Mouse (Mus musculus): ENCODE measurements at regions not wholly inside any gene's neighbourhood (a gene's known extent, or its start where the extent isn't known, plus 50 kb on each side); places are given as distances from the start of the nearest gene placed in this dataset.
A peak's percentile ranks its signal among the peaks of the same experiment; 100 is the strongest.

- Histone ChIP-seq H3K27me3 (ENCODE audit: control insufficient read depth, insufficient read depth, low read length) (no peaks in the 10 kb centered on the region), H3K9me3 (replicated peaks; ENCODE audit: control insufficient read depth, low read length) (no peaks in the 10 kb centered on the region), H3K36me3 (ENCODE audit: control insufficient read depth, insufficient read depth, low read length) (no peaks in the 10 kb centered on the region), H3K4me3 (ENCODE audit: low read depth, low read length) (no peak overlapping the region), H3K27ac (ENCODE audit: low read depth, low read length) (no peak overlapping the region), H3K4me2 (no peak overlapping the region), H3K9ac (ENCODE audit: low read depth, low read length) (no peak overlapping the region), H3K4me1 (ENCODE audit: control insufficient read depth, insufficient read depth, low read length) (no peaks in the 10 kb centered on the region)
- ATAC-seq (replicated peaks; ENCODE audit: insufficient number of reproducible peaks, low FRiP score, low TSS enrichment): no peak
- 37% methylated on average over 1 of the region's 1 CpGs for WGBS (ENCODE audit: insufficient replicate concordance)
Measured at GRCm38 (mm10) chr1:186417101-186417500, 288.7 kb downstream of the Tgfb2 start.

- Histone ChIP-seq H3K4me3 (ENCODE audit: low read depth, low read length) (no peak overlapping the region), H3K36me3 (ENCODE audit: control insufficient read depth, insufficient read depth, low read length) (no peaks in the 10 kb centered on the region), H3K27ac (ENCODE audit: low read depth, low read length) (no peak overlapping the region), H3K4me2 (no peak overlapping the region), H3K9ac (ENCODE audit: low read depth, low read length) (no peak overlapping the region), H3K27me3 (ENCODE audit: control insufficient read depth, insufficient read depth, low read length) (no peaks in the 10 kb centered on the region), H3K4me1 (ENCODE audit: control insufficient read depth, insufficient read depth, low read length) (no peaks in the 10 kb centered on the region), H3K9me3 (replicated peaks; ENCODE audit: control insufficient read depth, low read length) (no peaks in the 10 kb centered on the region)
- WGBS (ENCODE audit: insufficient replicate concordance): 81% methylated on average over 4 of the region's 4 CpGs
- ATAC-seq (replicated peaks; ENCODE audit: insufficient number of reproducible peaks, low FRiP score, low TSS enrichment): no peak
Measured at GRCm38 (mm10) chr1:186415321-186415720, 290.5 kb downstream of the Tgfb2 start.

- H3K27me3 ChIP-seq (ENCODE audit: control insufficient read depth, insufficient read depth, low read length): no peaks in the 10 kb centered on the region
- 0 out of 2 replicates have a peak, but pooled peaks cover 4% of the 10 kb centered on the region for H3K4me1 ChIP-seq (ENCODE audit: control insufficient read depth, insufficient read depth, low read length)
- no peak overlapping the region for H3K27ac ChIP-seq (ENCODE audit: low read depth, low read length)
- H3K4me3 ChIP-seq (ENCODE audit: low read depth, low read length): no peak overlapping the region
- H3K4me2 ChIP-seq: no peak overlapping the region
- no peak overlapping the region for H3K9ac ChIP-seq (ENCODE audit: low read depth, low read length)
- no peaks in the 10 kb centered on the region for H3K36me3 ChIP-seq (ENCODE audit: control insufficient read depth, insufficient read depth, low read length)
- WGBS (ENCODE audit: insufficient replicate concordance): 89% methylated on average over 6 of the region's 6 CpGs
- ATAC-seq (replicated peaks; ENCODE audit: insufficient number of reproducible peaks, low FRiP score, low TSS enrichment): no peak
- no peaks in the 10 kb centered on the region for H3K9me3 ChIP-seq (replicated peaks; ENCODE audit: control insufficient read depth, low read length)
Measured at GRCm38 (mm10) chr1:186413886-186414245, 291.9 kb downstream of the Tgfb2 start.

GRCm38 (mm10) chr1:186413064-186413885 lies 292.5 kb downstream of the Tgfb2 start:
- 79% methylated on average over 21 of the region's 21 CpGs for WGBS (ENCODE audit: insufficient replicate concordance)
- H3K9ac ChIP-seq (ENCODE audit: low read depth, low read length): no peak overlapping the region
- 0 out of 2 replicates have a peak, but pooled peaks cover 10% of the 10 kb centered on the region for H3K4me1 ChIP-seq (ENCODE audit: control insufficient read depth, insufficient read depth, low read length)
- H3K36me3 ChIP-seq (ENCODE audit: control insufficient read depth, insufficient read depth, low read length): no peaks in the 10 kb centered on the region
- no peak for ATAC-seq (replicated peaks; ENCODE audit: insufficient number of reproducible peaks, low FRiP score, low TSS enrichment)
- H3K9me3 ChIP-seq (replicated peaks; ENCODE audit: control insufficient read depth, low read length): no peaks in the 10 kb centered on the region
- no peak overlapping the region for H3K4me2 ChIP-seq
- no peak overlapping the region for H3K27ac ChIP-seq (ENCODE audit: low read depth, low read length)
- no peaks in the 10 kb centered on the region for H3K27me3 ChIP-seq (ENCODE audit: control insufficient read depth, insufficient read depth, low read length)
- no peak overlapping the region for H3K4me3 ChIP-seq (ENCODE audit: low read depth, low read length)

GRCm38 (mm10) chr1:186412296-186412695 lies 293.5 kb downstream of the Tgfb2 start:
- H3K9me3 ChIP-seq (replicated peaks; ENCODE audit: control insufficient read depth, low read length): no peaks in the 10 kb centered on the region
- no peaks in the 10 kb centered on the region for H3K27me3 ChIP-seq (ENCODE audit: control insufficient read depth, insufficient read depth, low read length)
- H3K4me3 ChIP-seq (ENCODE audit: low read depth, low read length): no peak overlapping the region
- H3K4me1 ChIP-seq (ENCODE audit: control insufficient read depth, insufficient read depth, low read length): 0 out of 2 replicates have a peak, but pooled peaks cover 11% of the 10 kb centered on the region
- H3K9ac ChIP-seq (ENCODE audit: low read depth, low read length): no peak overlapping the region
- H3K27ac ChIP-seq (ENCODE audit: low read depth, low read length): no peak overlapping the region
- 71% methylated on average over 2 of the region's 2 CpGs for WGBS (ENCODE audit: insufficient replicate concordance)
- no peak overlapping the region for H3K4me2 ChIP-seq
- no peak for ATAC-seq (replicated peaks; ENCODE audit: insufficient number of reproducible peaks, low FRiP score, low TSS enrichment)
- no peaks in the 10 kb centered on the region for H3K36me3 ChIP-seq (ENCODE audit: control insufficient read depth, insufficient read depth, low read length)

GRCm38 (mm10) chr1:186408986-186409441 lies 291.9 kb upstream of the Lyplal1 start:
- no peak for ATAC-seq (replicated peaks; ENCODE audit: insufficient number of reproducible peaks, low FRiP score, low TSS enrichment)
- 46% methylated on average over 10 of the region's 10 CpGs for WGBS (ENCODE audit: insufficient replicate concordance)
- Histone ChIP-seq H3K27ac (ENCODE audit: low read depth, low read length) (no peak overlapping the region), H3K9ac (ENCODE audit: low read depth, low read length) (no peak overlapping the region), H3K27me3 (ENCODE audit: control insufficient read depth, insufficient read depth, low read length) (no peaks in the 10 kb centered on the region), H3K9me3 (replicated peaks; ENCODE audit: control insufficient read depth, low read length) (no peaks in the 10 kb centered on the region), H3K4me3 (ENCODE audit: low read depth, low read length) (no peak overlapping the region), H3K4me1 (ENCODE audit: control insufficient read depth, insufficient read depth, low read length) (peaks cover 15% of the 10 kb centered on the region; the same call in 1 of the 2 replicates), H3K4me2 (peak overlapping the region; percentile 39), H3K36me3 (ENCODE audit: control insufficient read depth, insufficient read depth, low read length) (no peaks in the 10 kb centered on the region)

GRCm38 (mm10) chr1:186407656-186408055 lies 290.5 kb upstream of the Lyplal1 start:
- 53% methylated on average over 8 of the region's 8 CpGs for WGBS (ENCODE audit: insufficient replicate concordance)
- Histone ChIP-seq H3K4me3 (ENCODE audit: low read depth, low read length) (no peak overlapping the region), H3K4me2 (no peak overlapping the region), H3K36me3 (ENCODE audit: control insufficient read depth, insufficient read depth, low read length) (no peaks in the 10 kb centered on the region), H3K27ac (ENCODE audit: low read depth, low read length) (no peak overlapping the region), H3K9me3 (replicated peaks; ENCODE audit: control insufficient read depth, low read length) (no peaks in the 10 kb centered on the region), H3K27me3 (ENCODE audit: control insufficient read depth, insufficient read depth, low read length) (no peaks in the 10 kb centered on the region), H3K4me1 (ENCODE audit: control insufficient read depth, insufficient read depth, low read length) (peaks cover 15% of the 10 kb centered on the region; the same call in 1 of the 2 replicates), H3K9ac (ENCODE audit: low read depth, low read length) (no peak overlapping the region)
- no peak for ATAC-seq (replicated peaks; ENCODE audit: insufficient number of reproducible peaks, low FRiP score, low TSS enrichment)

- H3K27ac ChIP-seq (ENCODE audit: low read depth, low read length): no peak overlapping the region
- WGBS (ENCODE audit: insufficient replicate concordance): 36% methylated on average over 5 of the region's 5 CpGs
- no peak for ATAC-seq (replicated peaks; ENCODE audit: insufficient number of reproducible peaks, low FRiP score, low TSS enrichment)
Measured at GRCm38 (mm10) chr1:186405693-186406092, 288.6 kb upstream of the Lyplal1 start.

GRCm38 (mm10) chr1:186399762-186400161 lies 282.7 kb upstream of the Lyplal1 start:
- Histone ChIP-seq H3K4me3 (ENCODE audit: low read depth, low read length) (no peak overlapping the region), H3K27me3 (ENCODE audit: control insufficient read depth, insufficient read depth, low read length) (no peaks in the 10 kb centered on the region), H3K9ac (ENCODE audit: low read depth, low read length) (no peak overlapping the region), H3K4me2 (peak overlapping the region; percentile 14; the same call in 1 of the 2 replicates), H3K27ac (ENCODE audit: low read depth, low read length) (no peak overlapping the region), H3K9me3 (replicated peaks; ENCODE audit: control insufficient read depth, low read length) (no peaks in the 10 kb centered on the region), H3K36me3 (ENCODE audit: control insufficient read depth, insufficient read depth, low read length) (no peaks in the 10 kb centered on the region), H3K4me1 (ENCODE audit: control insufficient read depth, insufficient read depth, low read length) (peaks cover 9% of the 10 kb centered on the region; the same call in 1 of the 2 replicates)
- peak; percentile 42; the same call in 1 of the 2 replicates for ATAC-seq (replicated peaks; ENCODE audit: insufficient number of reproducible peaks, low FRiP score, low TSS enrichment)
- WGBS (ENCODE audit: insufficient replicate concordance): 12% methylated on average over 8 of the region's 8 CpGs

More at GRCm38 (mm10) chr1:186405693-186406092, 288.6 kb upstream of the Lyplal1 start:
- no peak overlapping the region for H3K9ac ChIP-seq (ENCODE audit: low read depth, low read length)
- H3K36me3 ChIP-seq (ENCODE audit: control insufficient read depth, insufficient read depth, low read length): no peaks in the 10 kb centered on the region
- H3K4me3 ChIP-seq (ENCODE audit: low read depth, low read length): no peak overlapping the region
- H3K4me2 ChIP-seq: no peak overlapping the region
- no peaks in the 10 kb centered on the region for H3K27me3 ChIP-seq (ENCODE audit: control insufficient read depth, insufficient read depth, low read length)
- peaks cover 15% of the 10 kb centered on the region; the same call in 1 of the 2 replicates for H3K4me1 ChIP-seq (ENCODE audit: control insufficient read depth, insufficient read depth, low read length)
- no peaks in the 10 kb centered on the region for H3K9me3 ChIP-seq (replicated peaks; ENCODE audit: control insufficient read depth, low read length)
